Mouse (Mus musculus): Measurements from ENCODE around the gene Man1a2. TPM values are rescaled to one million over a fixed set of nuclear protein-coding genes. Genes with fewer than 3 reads are reported as not detected.

The Man1a2 gene
- total and polyA plus RNA-seq, 3 experiments, result 27.1 to 261 (median 33.2) TPM

- Histone ChIP-seq H3K79me2 (ENCODE audit: control insufficient read depth, insufficient read depth, low read length, poor library complexity) (no peaks in the 10 kb centered on the region), H3K9me3 (replicated peaks; ENCODE audit: insufficient read depth, low read length) (no peaks in the 10 kb centered on the region), H3K27ac (ENCODE audit: control insufficient read depth, low read depth, low read length) (no peak overlapping the region), H3K27me3 (ENCODE audit: control insufficient read depth in 1 of 2, insufficient read depth in 2 of 2, low read length in 2 of 2) (no peaks in the 10 kb centered on the region), H3K4me1 (ENCODE audit: control insufficient read depth in 1 of 2, insufficient read depth in 2 of 2, low read length in 2 of 2) (peaks cover 0 to 7% of the 10 kb centered on the region in 2 experiments; a peak in 2 of 4 replicates), H3K4me3 (ENCODE audit: control insufficient read depth in 1 of 2, insufficient read depth in 1 of 2, low read depth in 2 of 2, low read length in 2 of 2) (no peak overlapping the region), H3K9ac (ENCODE audit: control insufficient read depth, low read depth, low read length, poor library complexity, severe bottlenecking) (no peak overlapping the region), H3K36me3 (ENCODE audit: control insufficient read depth in 1 of 2, insufficient read depth in 2 of 2, low read length in 2 of 2) (no peaks in the 10 kb centered on the region; a peak in 1 of 4 replicates)
- TF ChIP-seq SIN3A (IDR thresholded peaks at IDR 0.05; ENCODE audit: low read length), result no peak
- TF ChIP-seq MYB (IDR thresholded peaks at IDR 0.05; ENCODE audit: low read depth, low read length), result no peak
- TF ChIP-seq BHLHE40 (IDR thresholded peaks at IDR 0.05; ENCODE audit: borderline replicate concordance, low read depth, low read length), result no peak
- TF ChIP-seq CTCF (IDR thresholded peaks at IDR 0.05 in 2 of 3, conservative IDR thresholded peaks at IDR 0.05 in 1 of 3; ENCODE audit: control insufficient read depth in 1 of 3, insufficient read depth in 1 of 3, low read depth in 2 of 3, low read length in 3 of 3, poor library complexity in 1 of 3, severe bottlenecking in 1 of 3), result no peak
- TF ChIP-seq CHD1 (IDR thresholded peaks at IDR 0.05; ENCODE audit: low read depth, low read length), result no peak
- no peak for TF ChIP-seq RAD21 (IDR thresholded peaks at IDR 0.05; ENCODE audit: low read depth, low read length)
- no peak for TF ChIP-seq E2F4 (IDR thresholded peaks at IDR 0.05; ENCODE audit: borderline replicate concordance, low read depth, low read length)
- TF ChIP-seq USF2 (IDR thresholded peaks at IDR 0.05; ENCODE audit: borderline replicate concordance in 1 of 2, insufficient read depth in 1 of 2, low read depth in 1 of 2, low read length in 2 of 2), result no peak
- no peak for TF ChIP-seq MAFK (IDR thresholded peaks at IDR 0.05; ENCODE audit: borderline replicate concordance, low read depth, low read length)
- TF ChIP-seq ELF1 (IDR thresholded peaks at IDR 0.05; ENCODE audit: low read depth, low read length), result no peak
- no peak for TF ChIP-seq EP300 (IDR thresholded peaks at IDR 0.05; ENCODE audit: low read depth in 1 of 2, low read length in 2 of 2)
- no peak for TF ChIP-seq ETS1 (IDR thresholded peaks at IDR 0.05; ENCODE audit: low read depth, low read length)
- TF ChIP-seq NRF1 (IDR thresholded peaks at IDR 0.05; ENCODE audit: insufficient read depth, low read depth, low read length, poor library complexity, severe bottlenecking), result no peak
- no peak for TF ChIP-seq MYC (IDR thresholded peaks at IDR 0.05; ENCODE audit: low read depth, low read length)
- no peak for TF ChIP-seq POLR2AphosphoS5 (IDR thresholded peaks at IDR 0.05; ENCODE audit: borderline replicate concordance, low read depth, low read length)
- no peak for TF ChIP-seq MAZ (IDR thresholded peaks at IDR 0.05; ENCODE audit: low read depth, low read length)
- no peak for TF ChIP-seq MXI1 (IDR thresholded peaks at IDR 0.05; ENCODE audit: low read depth, low read length)
- no peak for TF ChIP-seq ZMIZ1 (IDR thresholded peaks at IDR 0.05; ENCODE audit: low read depth, low read length)
- no peak for TF ChIP-seq NELFE (IDR thresholded peaks at IDR 0.05; ENCODE audit: low read depth, low read length)
- DNase-seq (ENCODE audit: low read depth, low spot score), result no peak
These were observed 26.8 kb upstream of the Man1a2 start for GRCm38 (mm10) chr3:100712140-100712539.

GRCm38 (mm10) chr3:100711486-100711885 is 26.2 kb upstream of the Man1a2 start:
- Histone ChIP-seq H3K27me3 (ENCODE audit: control insufficient read depth in 1 of 2, insufficient read depth in 2 of 2, low read length in 2 of 2) (no peaks in the 10 kb centered on the region), H3K9me3 (replicated peaks; ENCODE audit: insufficient read depth, low read length) (no peaks in the 10 kb centered on the region), H3K4me1 (ENCODE audit: control insufficient read depth in 1 of 2, insufficient read depth in 2 of 2, low read length in 2 of 2) (peaks cover 0 to 10% of the 10 kb centered on the region in 2 experiments; a peak in 2 of 4 replicates), H3K36me3 (ENCODE audit: control insufficient read depth in 1 of 2, insufficient read depth in 2 of 2, low read length in 2 of 2) (no peaks in the 10 kb centered on the region; a peak in 1 of 4 replicates), H3K4me3 (ENCODE audit: control insufficient read depth in 1 of 2, insufficient read depth in 1 of 2, low read depth in 2 of 2, low read length in 2 of 2) (no peak overlapping the region), H3K27ac (ENCODE audit: control insufficient read depth, low read depth, low read length) (no peak overlapping the region), H3K9ac (ENCODE audit: control insufficient read depth, low read depth, low read length, poor library complexity, severe bottlenecking) (no peak overlapping the region), H3K79me2 (ENCODE audit: control insufficient read depth, insufficient read depth, low read length, poor library complexity) (no peaks in the 10 kb centered on the region)
- DNase-seq (ENCODE audit: low read depth, low spot score), result no peak
- no peak for TF ChIP-seq JUND (IDR thresholded peaks at IDR 0.05; ENCODE audit: low read depth, low read length)
- TF ChIP-seq MXI1 (IDR thresholded peaks at IDR 0.05; ENCODE audit: low read depth, low read length), result no peak
- no peak for TF ChIP-seq EP300 (IDR thresholded peaks at IDR 0.05; ENCODE audit: low read depth in 1 of 2, low read length in 2 of 2)
- TF ChIP-seq ZMIZ1 (IDR thresholded peaks at IDR 0.05; ENCODE audit: low read depth, low read length), result no peak
- no peak for TF ChIP-seq ETS1 (IDR thresholded peaks at IDR 0.05; ENCODE audit: low read depth, low read length)
